Mouse (Mus musculus) left cerebral cortex, adult 2 months (tissue): ENCODE results near the gene Dnal1. TPM values are rescaled to one million over a fixed set of nuclear protein-coding genes. Genes with fewer than 3 reads are reported as not detected.
A peak's percentile ranks its signal among the peaks of the same experiment; 100 is the strongest.
"Not testable (repeated sequence)": the region's sequence is repeated elsewhere in the genome, so short reads cannot be mapped to it uniquely, and the experiment has no call there.

Source experiments
- DNase-seq, 2 experiments: peaks; one replicate each; pipeline ENCODE4 v3.0.0; 2021 to 2022; ENCODE audit warnings: low spot score in 2 of 2, mixed read lengths in 1 of 2; ENCODE audit errors: extremely low spot score in 1 of 2
- H3K27ac ChIP-seq: fragments of 200-600 bp; 2 replicates; pipeline ENCODE4 v1.8.1; 2022
- H3K4me3 ChIP-seq: fragments of 200-600 bp; 2 replicates; pipeline ENCODE4 v1.8.1; 2022
- CTCF ChIP-seq: fragments of 200-600 bp; IDR thresholded peaks from 2 replicates; pipeline ENCODE4 v1.8.1; 2022; ENCODE audit warnings: antibody characterized with exemption, mild to moderate bottlenecking, moderate library complexity
- intact Hi-C: fragments of 180-260 bp; cut with DNase I; formaldehyde crosslinking; loops from one replicate; pipeline ENCODE4 v1.15.1; 2025
- long read RNA-seq, 2 experiments: library from polyadenylated mRNA; stranded (forward); transcript quantifications; one replicate each; pipeline ENCODE4 v2.0.0; 2021; ENCODE audit warnings: borderline mapping rate in 2 of 2
- total RNA-seq, 2 experiments: library from RNA; stranded (reverse); gene quantifications; 2 replicates each; pipeline ENCODE4 v1.2.3; 2021

Gene Dnal1
- 100 to 1,000 TPM in 1 of 2 experiments, 10 to 100 TPM in 1; 94.4 to 103 TPM for total RNA-seq
- long read RNA-seq, experiment 1, full-length matches to known transcripts, result 4 of 17 reads
- long read RNA-seq, experiment 1, partial matches to known transcripts, result 0 of 17 reads
- long read RNA-seq, experiment 1, other reads (novel, unspliced or antisense), result 13 of 17 reads
- long read RNA-seq, experiment 2, partial matches to known transcripts, result 1 of 13 reads
- long read RNA-seq, experiment 2, other reads (novel, unspliced or antisense), result 12 of 13 reads

- intact Hi-C loops, result no loop called here
- TF ChIP-seq CTCF, result no peak; the same call in 1 of the 2 replicates
- peak within 1 kb of the TSS; percentile 56 for H3K27ac ChIP-seq
- H3K4me3 ChIP-seq, result peak within 1 kb of the TSS; percentile 75
- peak; percentile 85 to 88 for DNase-seq
Observed at GRCm38 (mm10) chr12:84114153-84114994, at the start of gene Dnal1. TSS of gene Dnal1 (plus strand) at chr12:84114366.

- DNase-seq, result no peak
- no peak for TF ChIP-seq CTCF
- intact Hi-C loops, result loop anchor here (5.0 kb wide), 1 partner anchor 352 kb away; no protein-coding TSS in a partner anchor
- Histone ChIP-seq H3K4me3 (no peak overlapping the region), H3K27ac (no peak overlapping the region)
Observed at GRCm38 (mm10) chr12:84064621-84065020, 49.5 kb upstream of the Dnal1 start.

GRCm38 (mm10) chr12:84067752-84068151, 46.4 kb upstream of the Dnal1 start:
- TF ChIP-seq CTCF, result no peak
- intact Hi-C loops, result no loop called here
- H3K27ac ChIP-seq, result no peak overlapping the region

GRCm38 (mm10) chr12:84068296-84068695, 45.9 kb upstream of the Dnal1 start:
- no peak overlapping the region for H3K4me3 ChIP-seq
- no peak for DNase-seq
- no peak overlapping the region for H3K27ac ChIP-seq
- intact Hi-C loops, result no loop called here
- no peak for TF ChIP-seq CTCF

More at GRCm38 (mm10) chr12:84067752-84068151, 46.4 kb upstream of the Dnal1 start:
- no peak overlapping the region for H3K4me3 ChIP-seq
- DNase-seq, result no peak

GRCm38 (mm10) chr12:84068986-84069385, 45.2 kb upstream of the Dnal1 start, which contains the start of gene Acot5:
TSS of gene Acot5 (plus strand) at chr12:84069325.
- no peak for TF ChIP-seq CTCF
- Histone ChIP-seq H3K4me3 (peak within 1 kb of the TSS; percentile 46), H3K27ac (peak within 1 kb of the TSS; percentile 56)
- intact Hi-C loops, result no loop called here
- DNase-seq, result no peak

GRCm38 (mm10) chr12:84069582-84069981, 44.6 kb upstream of the Dnal1 start:
- DNase-seq, result peak; percentile 36 to 37
- intact Hi-C loops, result not testable (repeated sequence)
- Histone ChIP-seq H3K27ac (peak overlapping the region; percentile 56), H3K4me3 (peak overlapping the region; percentile 46)

- TF ChIP-seq CTCF, result no peak
- H3K4me3 ChIP-seq, result no peak overlapping the region
- peak; percentile 14 to 15 for DNase-seq
- peak overlapping the region; percentile 68 for H3K27ac ChIP-seq
- intact Hi-C loops, result no loop called here
Observed at GRCm38 (mm10) chr12:84071696-84072095, 42.5 kb upstream of the Dnal1 start.

GRCm38 (mm10) chr12:84077371-84077990, 36.7 kb upstream of the Dnal1 start:
- no peak for TF ChIP-seq CTCF
- no peak for DNase-seq
- intact Hi-C loops, result no loop called here
- Histone ChIP-seq H3K4me3 (no peak overlapping the region), H3K27ac (no peak overlapping the region)

GRCm38 (mm10) chr12:84083842-84084241, 30.3 kb upstream of the Dnal1 start:
- TF ChIP-seq CTCF, result no peak
- Histone ChIP-seq H3K27ac (no peak overlapping the region), H3K4me3 (no peak overlapping the region)
- intact Hi-C loops, result no loop called here
- no peak for DNase-seq

GRCm38 (mm10) chr12:84084581-84084980, 29.6 kb upstream of the Dnal1 start:
- DNase-seq, result no peak
- Histone ChIP-seq H3K27ac (no peak overlapping the region), H3K4me3 (no peak overlapping the region)
- intact Hi-C loops, result no loop called here
- TF ChIP-seq CTCF, result no peak

- H3K27ac ChIP-seq, intact Hi-C loops, DNase-seq, H3K4me3 ChIP-seq: not testable (repeated sequence)
Observed at GRCm38 (mm10) chr12:84094666-84095065, 19.5 kb upstream of the Dnal1 start.

- intact Hi-C loops, result no loop called here
- Histone ChIP-seq H3K27ac (no peak overlapping the region), H3K4me3 (no peak overlapping the region)
- no peak for TF ChIP-seq CTCF
- no peak for DNase-seq
Observed at GRCm38 (mm10) chr12:84099605-84100004, 14.6 kb upstream of the Dnal1 start.
